Mouse (Mus musculus) lung, postnatal 4 days (tissue): Measurements from ENCODE around the gene Parp16.
A peak's percentile ranks its signal among the peaks of the same experiment; 100 is the strongest.

Source experiments
- DNase-seq, 2 experiments: peaks; one replicate each; pipeline ENCODE4 v3.0.0; 2021

Gene Parp16

DNA sequence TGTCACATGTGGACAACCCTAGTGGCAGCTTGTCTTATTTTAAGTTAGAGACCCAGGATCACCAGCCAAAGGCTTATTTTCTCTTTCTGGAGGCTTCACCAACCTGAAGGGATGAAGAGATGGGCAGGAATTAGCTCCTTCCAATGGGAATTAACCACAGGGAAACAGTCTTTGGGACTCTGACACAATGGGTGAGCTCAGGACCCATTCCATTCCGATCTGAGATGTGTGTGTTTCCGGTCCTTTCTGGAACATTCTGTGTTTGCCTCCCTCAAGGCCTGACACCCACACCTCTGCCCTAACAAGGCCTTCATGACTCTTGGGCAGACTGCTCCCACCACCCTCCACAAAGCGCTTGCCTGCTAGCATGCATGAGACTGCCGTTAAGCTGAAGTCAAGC lies at the start of gene Parp16:
Gene Parp16 (plus strand): TSS at position 301 of the 400 bp plus-strand sequence.
- no peak for DNase-seq

DNA sequence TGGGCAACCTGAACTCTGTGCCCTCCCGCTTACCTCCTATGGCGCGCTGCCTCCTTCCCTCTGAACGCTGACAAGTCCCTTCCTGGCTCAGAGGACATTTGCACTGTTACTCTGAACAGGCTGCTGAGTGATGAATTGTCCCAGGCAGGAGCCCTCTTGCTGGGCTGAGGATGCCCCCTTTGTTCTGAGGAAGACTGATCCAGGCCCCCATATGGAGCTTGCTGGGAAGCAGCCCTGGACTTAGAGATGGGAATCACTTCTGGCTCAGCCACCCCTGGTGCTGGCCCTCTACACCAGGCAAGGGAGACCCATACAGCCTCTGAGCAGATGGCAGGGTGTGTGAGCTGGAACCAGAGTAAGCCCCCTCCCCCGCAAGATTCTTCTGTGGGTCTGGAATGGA lies 49.2 kb upstream of the Parp16 start:
- no peak for DNase-seq

DNA sequence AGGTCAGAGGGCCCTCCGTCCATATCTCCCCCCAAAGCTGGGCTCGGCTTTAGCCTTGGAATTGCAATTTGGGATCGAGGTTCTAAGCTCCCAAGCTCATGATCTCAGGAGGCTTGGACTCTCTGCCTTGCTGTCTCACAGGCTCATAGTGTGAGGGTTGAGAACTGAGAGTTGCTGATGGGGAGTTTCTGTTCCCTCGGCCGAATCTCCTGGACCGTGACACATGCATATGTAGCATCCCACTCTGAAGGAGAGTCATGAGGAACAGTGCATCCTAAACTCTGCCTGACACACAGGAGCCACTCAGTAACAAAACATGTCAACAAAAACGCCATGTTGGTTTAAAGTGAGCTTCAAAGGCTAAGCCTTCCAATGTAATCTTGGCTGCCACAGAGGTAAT lies 46.6 kb upstream of the Parp16 start:
- DNase-seq: no peak

DNA sequence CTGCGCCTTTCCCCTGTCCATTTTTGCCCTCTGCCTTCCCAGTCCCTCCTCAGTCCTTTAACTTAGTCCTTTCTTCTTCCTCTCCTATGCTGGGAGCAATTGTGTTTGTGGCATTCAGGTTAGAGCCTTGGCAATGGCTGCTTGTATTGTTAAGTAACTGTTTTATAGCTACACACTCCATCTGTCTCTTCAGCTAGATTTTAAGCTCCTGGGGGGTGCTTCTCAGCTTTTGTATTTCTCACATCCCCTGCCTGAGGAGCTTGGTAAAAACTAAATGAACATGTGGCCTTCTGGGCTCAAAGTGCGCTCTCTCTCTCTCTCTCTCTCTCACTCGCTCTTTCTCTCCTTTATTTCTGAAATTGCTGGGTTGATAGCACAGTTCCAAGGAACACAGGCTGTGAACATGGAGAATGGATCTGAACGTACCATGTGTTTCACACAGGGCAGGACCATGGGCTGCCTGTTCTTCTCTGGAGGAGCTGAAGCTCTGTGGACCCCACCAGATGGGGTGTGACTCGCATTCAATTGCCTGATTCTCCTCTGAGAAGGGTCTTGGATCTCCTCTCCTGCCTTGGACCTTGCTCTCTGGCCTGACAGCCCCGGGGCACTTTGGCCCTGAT lies 42.3 kb upstream of the Parp16 start:
- no peak for DNase-seq

DNA sequence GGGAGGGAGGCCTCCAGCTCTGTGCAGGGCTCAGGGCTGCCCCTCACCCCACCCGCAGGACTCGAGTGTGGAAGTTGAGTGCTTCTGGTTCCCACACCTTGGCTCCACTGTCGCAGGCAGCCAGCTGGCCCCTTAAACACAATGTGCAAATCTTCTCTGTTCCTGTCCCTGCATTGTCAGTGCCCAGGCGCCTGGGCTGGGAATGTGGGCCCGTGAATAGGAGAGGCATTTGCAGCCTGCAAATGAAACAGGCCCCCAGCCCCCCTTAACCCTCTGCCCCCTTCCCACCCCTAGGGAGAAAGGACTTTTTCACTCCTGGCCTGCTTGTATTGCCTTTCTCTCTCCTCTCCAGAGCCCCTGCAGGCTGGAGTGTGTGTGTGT lies 41.8 kb upstream of the Parp16 start:
- no peak for DNase-seq

GRCm38 (mm10) chr9:65154692-65155455 lies 40.3 kb upstream of the Parp16 start:
- DNase-seq: no peak

GRCm38 (mm10) chr9:65156604-65157003 lies 38.5 kb upstream of the Parp16 start:
- DNase-seq: peak in 1 of 2 experiments; percentile 25

DNA sequence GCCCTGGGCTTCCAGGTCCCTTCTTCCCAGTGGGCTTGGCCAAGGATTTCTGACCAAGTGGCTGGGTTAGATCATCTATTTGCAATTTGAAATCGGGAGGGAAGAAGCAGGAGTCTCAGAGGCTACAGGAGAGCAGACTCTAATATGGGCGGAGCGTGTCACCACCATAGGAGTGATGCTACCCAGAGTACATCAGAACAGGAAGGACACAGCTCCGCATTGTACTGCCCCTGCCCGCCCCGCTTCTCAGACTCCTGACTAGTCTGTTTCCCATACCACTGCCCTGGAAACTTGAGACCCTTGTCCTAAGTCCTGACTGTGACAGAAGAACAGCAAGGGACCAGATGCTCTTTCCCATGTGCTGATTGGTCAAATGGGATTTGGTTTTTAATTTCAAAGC lies 37.5 kb upstream of the Parp16 start:
- no peak for DNase-seq

DNA sequence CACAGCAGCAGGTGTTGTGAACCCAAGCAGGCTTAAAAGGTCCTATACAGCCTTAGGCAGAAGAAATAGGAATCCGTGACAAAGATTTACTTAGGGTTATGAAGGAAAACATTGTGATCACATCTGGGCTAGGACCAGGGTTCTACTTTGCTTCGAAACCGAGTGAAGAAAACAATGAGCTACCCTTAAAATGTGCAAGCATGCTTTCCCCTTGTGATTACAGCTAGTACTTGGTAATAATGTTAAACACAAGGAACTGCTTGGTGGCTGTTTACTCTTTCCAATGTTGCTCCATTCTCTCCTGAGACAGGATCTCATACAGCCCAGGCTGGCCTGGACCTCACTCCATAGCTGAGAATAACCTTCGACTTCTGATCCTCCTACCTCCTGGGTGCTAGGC lies 34.0 kb upstream of the Parp16 start:
- no peak for DNase-seq

DNA sequence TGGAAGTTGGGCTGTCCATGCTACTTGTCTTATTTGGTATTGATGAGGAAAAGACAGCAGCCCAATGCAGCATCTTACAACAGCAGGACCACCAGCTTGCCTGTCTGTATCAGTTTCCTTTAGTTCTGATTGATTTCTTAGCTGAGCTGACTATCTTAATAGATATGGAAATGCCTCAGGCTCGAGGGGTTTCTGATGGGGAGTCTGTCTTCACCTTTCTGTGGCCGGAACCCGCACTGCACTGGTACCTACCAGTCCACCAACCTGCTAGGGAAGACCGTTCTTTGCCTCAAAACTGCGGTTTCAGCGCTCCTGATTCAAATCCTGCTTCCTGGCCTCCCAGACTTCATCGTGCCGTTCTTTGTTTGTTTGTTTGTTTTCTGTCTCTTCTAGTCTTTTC lies 33.3 kb upstream of the Parp16 start:
- DNase-seq: no peak

DNA sequence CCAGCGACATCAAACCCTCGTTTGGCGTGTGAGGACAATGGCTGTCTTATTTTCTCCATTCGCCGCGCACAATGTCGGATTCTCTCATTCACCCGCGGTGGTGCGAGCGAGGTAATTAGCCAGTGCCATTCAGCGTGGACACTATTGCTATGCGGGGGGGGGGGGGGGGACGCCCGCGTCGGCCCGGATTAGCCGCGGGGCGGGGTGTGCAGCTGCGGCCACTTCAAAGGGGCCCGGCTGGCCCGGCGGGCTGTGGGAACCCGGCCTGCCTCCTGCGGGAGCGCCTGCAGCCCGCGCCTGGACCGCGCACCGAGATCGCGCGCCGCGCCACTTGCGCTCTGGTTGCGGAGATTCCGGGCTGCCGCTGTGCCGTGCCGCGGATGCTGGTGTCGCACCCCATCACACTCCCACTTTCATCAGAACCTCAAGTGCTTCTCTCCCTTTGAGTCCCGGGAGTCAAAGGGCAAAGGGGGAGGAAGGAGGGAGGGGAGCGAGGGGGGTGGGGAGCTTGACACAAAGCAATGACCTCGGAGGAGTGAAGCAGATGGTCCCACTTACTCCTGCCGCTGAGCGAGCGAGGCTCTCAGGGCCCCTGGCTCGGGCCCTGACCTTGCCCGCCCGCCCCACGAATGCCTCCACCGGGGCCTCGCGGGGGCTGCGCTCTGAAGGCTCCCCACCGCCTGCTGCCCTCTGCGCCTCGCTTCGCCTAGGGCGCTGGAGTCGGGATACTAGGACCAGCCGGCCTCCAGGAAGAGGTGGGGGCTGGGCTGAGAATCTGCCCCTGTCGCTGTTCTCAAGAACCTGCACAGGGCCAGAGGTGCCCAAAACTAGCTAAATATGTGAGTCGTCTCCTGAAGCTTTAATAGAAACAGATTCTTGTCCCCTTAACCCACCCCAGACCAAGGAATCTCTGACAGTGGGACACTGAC lies 32.2 kb upstream of the Parp16 start:
- DNase-seq: peak in 1 of 2 experiments; percentile 34

- DNase-seq: no peak
These were observed 30.3 kb upstream of the Parp16 start for GRCm38 (mm10) chr9:65164870-65165269.

DNA sequence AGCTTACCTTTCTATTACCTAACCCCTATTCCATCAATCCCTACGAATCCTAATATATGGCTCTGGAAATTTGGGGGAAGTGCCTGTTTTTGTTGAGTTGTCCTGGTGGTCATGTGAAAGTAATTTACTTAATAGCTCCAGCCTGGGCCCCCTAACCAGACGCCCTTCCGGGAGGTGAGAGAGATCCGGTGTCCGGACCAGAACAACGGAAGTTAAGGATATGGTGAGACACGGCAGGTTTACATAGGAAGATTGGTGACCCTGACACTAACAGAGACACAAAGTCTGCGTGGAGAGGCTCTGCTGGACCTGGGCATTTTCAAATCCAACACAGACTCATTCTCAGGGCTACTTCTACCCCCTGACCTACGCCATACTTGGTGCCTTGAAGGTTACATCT lies 28.8 kb upstream of the Parp16 start:
- DNase-seq: no peak

GRCm38 (mm10) chr9:65168534-65168933 lies 26.6 kb upstream of the Parp16 start:
- no peak for DNase-seq

GRCm38 (mm10) chr9:65168952-65169351 lies 26.2 kb upstream of the Parp16 start:
- no peak for DNase-seq

- no peak for DNase-seq
These were observed 22.5 kb upstream of the Parp16 start for GRCm38 (mm10) chr9:65172654-65173053.

DNA sequence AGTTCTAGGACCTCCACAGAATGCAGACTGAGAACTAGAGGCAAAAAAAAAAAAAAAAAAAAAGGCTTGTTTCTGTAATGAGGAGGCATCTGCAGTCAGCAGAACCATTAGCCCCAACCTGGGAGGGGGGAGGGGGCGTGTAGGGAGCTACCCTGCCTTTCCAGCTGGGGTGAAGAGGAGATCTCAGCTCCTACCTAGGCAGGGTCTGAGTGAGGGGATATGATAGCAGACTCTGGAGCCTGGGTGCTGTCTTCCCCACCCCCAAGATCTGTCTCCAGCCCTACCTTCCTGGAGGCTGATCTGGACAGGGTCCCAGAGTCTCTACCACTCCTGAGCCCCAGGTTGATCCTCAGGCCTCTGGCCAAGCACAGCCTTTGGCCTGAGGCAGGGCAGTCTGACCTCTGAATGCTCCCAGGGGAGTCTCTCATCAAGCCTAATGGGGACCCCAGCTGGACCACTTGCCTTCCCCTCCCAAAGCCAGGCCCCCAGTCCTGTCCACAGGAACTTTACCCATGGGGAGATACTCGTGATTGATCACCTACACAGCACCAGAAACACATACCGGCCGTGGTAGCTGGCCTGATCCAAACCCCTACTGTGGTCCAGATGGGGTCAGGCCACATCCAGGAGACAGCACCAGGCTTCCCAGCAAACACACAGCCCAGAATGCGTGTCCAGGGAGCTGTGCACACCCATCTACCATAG lies 19.8 kb upstream of the Parp16 start:
- no peak for DNase-seq

DNA sequence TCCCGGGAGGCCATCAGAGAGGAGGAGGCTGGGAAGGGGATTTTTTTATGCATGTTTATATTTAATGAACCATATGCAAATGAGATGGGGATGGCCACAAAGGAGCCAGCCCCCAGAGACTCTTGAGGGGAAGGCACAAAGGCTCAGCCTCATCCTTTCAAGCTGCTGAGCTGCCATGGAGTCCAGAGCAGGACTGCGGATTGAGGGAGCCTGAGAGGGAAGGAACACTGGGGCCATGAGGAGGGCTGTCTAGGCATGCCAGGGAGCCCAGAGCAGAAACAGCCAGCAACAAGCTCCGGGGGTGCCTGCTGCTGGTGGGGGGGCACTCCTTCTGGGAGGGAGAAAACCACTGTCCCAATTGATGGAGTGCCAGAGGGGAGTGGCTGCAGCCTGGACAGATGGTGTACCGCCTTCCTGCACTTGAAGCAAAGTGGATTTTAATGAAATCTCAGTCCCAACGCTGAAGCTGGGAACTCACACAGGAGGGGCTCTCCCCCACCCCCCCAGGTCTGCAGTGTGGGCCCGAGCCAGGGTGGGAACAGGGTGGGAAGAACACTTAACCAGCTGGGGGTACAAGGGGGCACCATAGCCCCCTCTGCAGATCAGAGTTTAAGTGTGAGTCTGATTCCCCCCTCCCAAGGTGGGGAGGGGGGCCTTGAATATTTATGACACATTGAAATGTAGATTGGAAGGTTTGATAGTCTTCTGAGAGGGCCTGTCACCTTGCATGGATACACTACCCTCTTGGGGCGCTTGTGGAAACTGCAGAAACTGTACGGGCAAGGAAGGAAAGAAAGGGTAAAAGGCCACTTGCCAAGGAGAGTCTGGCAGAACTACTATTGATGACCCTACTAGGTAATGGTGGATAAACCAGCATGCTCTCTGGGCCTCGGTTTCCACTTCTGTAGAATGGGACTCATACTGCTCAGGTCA lies 18.9 kb upstream of the Parp16 start:
- no peak for DNase-seq

DNA sequence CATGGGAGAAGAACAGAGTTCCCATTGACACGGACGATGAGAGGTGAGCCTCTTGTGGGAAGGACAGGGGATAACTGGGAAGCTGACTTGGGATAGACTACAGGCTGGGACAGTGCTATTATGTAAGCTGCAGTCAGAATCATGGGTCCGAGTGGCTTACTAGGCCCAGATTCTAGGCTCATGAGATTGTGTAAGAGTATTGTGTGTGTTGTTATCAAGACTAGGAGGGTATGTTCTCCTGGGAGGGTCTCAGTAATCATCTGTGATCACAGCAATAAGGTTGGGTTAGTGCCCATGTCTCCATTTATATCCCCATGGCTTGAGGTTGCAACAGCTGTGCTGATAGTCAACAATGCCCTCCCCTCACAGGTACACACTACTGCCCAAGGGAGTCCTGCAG lies 17.7 kb upstream of the Parp16 start:
- DNase-seq: no peak

DNA sequence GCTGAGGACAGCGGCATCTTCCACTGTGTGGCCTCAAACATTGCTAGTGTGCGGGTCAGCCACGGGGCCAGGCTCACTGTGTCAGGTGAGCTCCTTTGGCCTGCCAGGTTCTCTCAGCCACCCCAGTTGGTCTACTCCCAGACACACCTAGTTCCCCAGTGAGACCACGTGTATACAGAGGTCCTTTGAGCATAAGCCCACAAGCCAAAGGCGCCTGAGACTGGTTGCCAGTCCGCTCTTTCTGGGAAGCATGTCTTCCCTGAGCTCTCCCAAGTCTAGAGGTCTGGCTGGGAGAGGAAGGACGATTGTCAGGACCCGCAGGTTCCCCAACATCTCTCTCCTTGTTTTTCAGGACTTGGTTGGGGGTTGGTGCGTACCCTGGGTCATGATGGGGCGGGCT lies 17.2 kb upstream of the Parp16 start:
- no peak for DNase-seq

DNA sequence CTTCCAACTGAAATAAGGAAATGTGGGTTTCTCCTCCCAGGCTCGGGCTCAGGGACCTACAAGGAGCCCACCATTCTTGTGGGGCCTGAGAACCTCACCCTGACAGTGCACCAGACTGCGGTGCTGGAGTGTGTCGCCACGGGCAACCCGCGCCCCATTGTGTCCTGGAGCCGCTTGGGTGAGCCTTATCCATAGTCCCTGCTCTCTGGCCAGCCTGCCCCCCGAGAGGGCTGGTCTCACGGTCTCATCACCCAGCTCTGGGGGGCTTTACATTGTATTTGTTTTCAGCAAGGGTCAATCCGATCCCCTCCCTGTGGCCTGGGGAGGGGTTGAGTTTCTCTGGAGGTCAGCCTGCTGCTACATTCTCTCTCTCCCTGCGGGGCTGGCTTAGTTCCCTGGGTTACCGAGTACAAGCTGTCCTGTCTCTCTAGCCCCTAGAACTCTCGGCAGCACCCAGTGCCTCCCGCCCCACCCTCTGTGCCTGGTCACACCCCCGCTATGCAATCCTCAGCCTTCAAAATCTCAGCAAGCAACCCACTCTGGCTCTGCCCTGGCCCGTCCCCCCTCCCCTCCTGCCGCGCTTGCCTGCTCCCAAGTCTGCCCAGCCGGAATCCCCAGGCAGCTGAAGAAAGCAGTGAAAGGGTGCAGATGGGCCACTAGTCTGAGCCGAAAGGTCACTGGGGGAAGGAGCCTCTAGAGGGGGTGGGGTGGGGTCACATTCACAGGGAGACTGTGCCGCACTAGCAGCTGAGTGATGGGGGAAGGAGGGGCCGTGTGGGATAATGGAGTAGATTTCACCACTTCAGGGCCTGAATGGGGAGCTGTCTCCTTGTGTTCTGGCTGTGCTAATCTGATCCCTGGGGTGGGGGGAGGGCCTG lies 16.6 kb upstream of the Parp16 start:
- DNase-seq: peak; percentile 32 to 73
